Mouse (Mus musculus) brain, embryonic 14.5 days (tissue): ENCODE results near the gene Vps37d. TPM values are rescaled to one million over a fixed set of nuclear protein-coding genes. Genes with fewer than 3 reads are reported as not detected.
A peak's percentile ranks its signal among the peaks of the same experiment; 100 is the strongest.

ENCODE experiments used
- DNase-seq: peaks from one replicate; pipeline ENCODE4 v3.0.0-alpha.2; 2011; ENCODE audit warnings: low read depth
- CTCF ChIP-seq: fragments of 200-500 bp; IDR thresholded peaks from 2 replicates; pipeline ENCODE4 v1.5.1; 2012; ENCODE audit warnings: inconsistent platforms, mild to moderate bottlenecking, moderate library complexity, borderline replicate concordance; ENCODE audit not compliant: insufficient read depth, insufficient read length; ENCODE audit errors: extremely low read depth
- POLR2A ChIP-seq: fragments of 200-500 bp; IDR thresholded peaks from 2 replicates; pipeline ENCODE4 v1.6.1; 2012; ENCODE audit warnings: mild to moderate bottlenecking, inconsistent platforms, borderline replicate concordance; ENCODE audit not compliant: poor library complexity, insufficient read depth, insufficient read length, severe bottlenecking; ENCODE audit errors: extremely low read depth
- polyA plus RNA-seq: library from polyadenylated mRNA; depleted of rRNA; stranded (reverse); fragments of >200 nt; gene quantifications from 2 replicates; pipeline ENCODE4 v1.2.3, GENCODE M21; 2012

Vps37d gene
- polyA plus RNA-seq, 1 experiment, result 63.2 TPM

DNA sequence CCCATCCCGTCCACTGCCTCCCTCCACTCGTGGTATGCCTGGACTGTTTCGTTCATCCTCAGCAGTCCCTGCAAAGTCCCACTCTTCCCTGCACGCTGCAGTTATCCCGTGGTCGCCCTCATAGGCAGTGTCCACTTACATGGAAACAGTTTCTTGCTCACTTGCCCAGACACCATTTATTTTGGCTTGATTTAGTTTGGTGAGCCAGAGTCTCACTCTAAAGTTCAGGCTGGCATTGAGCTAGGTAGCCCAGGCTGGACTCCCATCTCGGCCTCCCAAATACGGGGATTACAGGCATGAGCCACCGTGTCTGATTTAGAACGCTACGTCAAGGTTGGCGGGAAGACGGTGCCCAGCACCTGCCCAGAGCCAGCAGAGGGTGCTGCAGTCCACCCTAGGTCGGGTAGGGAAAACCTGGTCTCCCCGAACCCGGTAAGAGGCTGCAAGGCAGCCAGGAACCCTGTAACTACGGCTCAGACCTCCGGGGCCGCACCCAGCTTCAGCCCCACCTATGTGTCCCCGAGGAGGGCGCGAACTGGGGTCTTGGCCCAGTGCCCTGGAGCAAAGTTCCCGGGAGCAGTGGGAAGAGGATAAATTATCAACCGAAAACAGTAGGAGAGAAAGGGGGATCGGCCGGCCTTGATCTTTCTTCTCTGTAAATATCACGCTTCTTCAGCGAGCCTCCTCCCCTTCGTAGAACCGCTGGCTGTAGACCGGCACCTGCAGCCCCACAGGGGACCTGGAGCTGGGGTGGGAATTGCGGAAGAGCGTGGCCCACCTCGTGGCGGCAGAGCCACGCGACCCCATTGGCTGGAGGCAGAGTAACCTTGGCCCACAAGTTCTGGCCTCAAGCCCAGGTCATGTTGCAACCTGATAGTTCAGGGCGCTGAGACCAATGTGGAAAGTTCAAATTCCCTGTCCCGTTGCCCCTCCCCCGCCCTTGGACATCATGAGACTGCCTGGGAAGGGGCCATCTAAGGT, 29.7 kb upstream of the Vps37d start:
- TF ChIP-seq POLR2A, result no peak
- TF ChIP-seq CTCF, result peak; percentile 64
- DNase-seq, result peak; percentile 62

DNA sequence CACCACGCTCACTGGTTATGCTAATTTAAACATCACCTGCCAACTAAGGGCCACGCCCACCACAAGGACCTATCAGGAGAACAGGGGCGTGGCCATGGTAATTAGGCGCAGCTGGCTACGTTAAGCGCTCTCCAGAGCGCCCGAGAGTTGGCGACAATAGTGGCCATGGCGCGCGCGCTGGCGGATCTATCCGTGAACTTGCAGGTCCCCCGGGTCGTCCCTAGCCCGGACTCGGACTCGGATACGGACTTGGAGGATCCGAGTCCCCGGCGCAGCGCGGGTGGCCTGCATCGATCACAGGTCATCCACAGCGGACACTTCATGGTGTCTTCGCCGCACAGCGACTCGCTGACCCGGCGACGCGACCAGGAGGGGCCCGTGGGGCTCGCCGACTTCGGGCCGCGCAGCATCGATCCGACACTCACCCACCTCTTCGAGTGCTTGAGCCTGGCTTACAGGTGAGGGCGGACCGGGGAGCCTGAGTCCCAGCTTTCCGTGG, 28.7 kb upstream of the Vps37d start:
- TF ChIP-seq CTCF (no peak), POLR2A (peak; percentile 32; the same call in 1 of the 2 replicates)

DNA sequence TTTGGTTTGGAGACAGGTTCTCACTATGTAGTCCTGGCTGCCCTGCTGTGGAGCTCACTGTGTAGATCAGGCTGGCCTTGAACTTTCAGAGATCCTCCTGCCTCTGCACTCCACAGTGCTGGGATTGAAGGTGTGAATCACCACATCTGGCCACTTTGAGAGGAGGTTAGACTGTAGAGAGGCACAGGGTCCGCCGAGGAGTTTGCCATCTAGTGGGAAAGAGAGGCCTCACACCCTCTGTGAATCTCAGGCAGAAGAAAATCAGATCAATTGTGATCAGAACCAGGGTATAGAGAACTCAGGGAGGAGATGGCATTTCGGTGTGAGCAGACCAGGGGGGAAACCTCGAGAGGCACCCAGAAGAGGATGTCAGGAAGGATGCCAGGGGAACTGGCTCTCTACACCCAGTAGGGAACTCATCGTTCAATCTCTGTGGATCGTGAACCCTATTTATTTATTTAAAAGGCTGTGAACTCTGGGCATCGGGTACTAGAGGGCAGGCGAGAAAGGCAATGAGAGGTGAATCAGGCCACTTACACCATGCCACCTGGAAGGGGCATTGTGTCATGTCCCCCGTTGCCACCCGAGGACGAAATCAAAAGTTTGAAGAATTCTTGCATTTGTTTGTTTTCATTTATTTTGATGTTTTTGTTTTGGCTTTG, 26.1 kb upstream of the Vps37d start:
- DNase-seq, result peak; percentile 4
- TF ChIP-seq CTCF, result peak; percentile 54; the same call in 1 of the 2 replicates
- TF ChIP-seq POLR2A, result no peak

More for the DNA sequence above, 28.7 kb upstream of the Vps37d start:
- DNase-seq, result peak; percentile 96

DNA sequence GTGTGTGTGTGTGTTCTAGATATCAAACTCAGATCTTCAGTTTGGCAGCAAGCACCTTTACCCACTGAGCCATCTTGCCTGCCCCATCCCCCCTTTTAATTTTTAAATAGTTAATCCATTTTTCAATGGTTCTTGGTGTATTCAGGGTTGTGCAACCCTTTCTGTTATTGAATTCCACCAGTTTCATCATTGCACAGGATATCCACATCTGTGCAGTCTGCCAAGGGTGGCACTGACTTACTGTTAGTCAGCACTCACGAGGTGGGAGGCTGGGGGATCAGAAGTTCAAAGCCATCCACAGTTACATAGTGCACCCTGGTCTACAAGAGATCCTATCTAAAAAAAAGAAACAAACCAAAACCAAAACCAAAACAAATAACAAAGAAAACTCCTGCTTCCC, 22.9 kb upstream of the Vps37d start:
- DNase-seq, result no peak
- TF ChIP-seq POLR2A (no peak), CTCF (no peak)

DNA sequence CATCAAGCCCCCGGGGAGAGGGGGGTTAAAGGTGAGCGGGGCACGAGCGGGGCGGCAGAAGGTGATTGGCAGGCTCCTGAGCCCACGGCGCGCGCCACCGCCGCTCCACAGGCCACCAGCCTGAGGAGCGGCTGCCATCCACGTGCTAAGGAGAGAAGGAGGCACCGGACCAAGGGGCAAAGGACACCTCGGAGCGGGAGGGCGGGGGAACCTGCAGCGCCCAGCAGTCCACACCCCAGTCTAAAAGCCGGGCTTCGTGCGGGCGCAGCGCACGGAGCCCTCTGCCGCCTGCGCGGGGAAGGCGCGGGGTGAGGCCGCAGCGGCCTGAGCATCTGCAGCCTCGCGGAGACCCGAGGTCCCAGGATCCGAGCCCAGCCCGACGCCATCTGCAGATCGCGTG, 11.6 kb upstream of the Vps37d start, which contains the start of gene Mlxipl:
Mlxipl (plus strand) TSS at position 238 of the 400 bp plus-strand sequence.
- no peak for DNase-seq
- TF ChIP-seq CTCF, result no peak
- no peak for TF ChIP-seq POLR2A

DNA sequence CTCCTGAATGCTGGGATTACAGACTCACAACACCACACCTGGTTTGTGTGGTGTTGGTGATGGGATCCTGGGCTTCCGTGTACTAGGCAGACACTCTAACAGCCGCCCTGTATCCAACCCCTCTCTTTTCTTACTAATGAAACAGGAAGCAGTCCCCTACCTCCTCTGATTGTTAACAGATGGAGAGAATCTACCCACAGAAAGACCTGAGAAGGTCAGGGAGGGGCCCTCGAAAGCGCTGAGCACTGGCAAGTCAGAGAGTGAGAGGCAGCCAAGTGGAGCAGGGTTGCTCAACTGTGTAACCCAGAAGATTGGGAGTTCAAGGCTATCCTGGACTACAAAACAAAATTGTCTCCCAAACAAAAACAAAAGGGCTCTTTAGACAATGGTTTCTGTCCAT, 8.8 kb upstream of the Vps37d start:
- no peak for TF ChIP-seq POLR2A
- no peak for TF ChIP-seq CTCF
- no peak for DNase-seq

DNA sequence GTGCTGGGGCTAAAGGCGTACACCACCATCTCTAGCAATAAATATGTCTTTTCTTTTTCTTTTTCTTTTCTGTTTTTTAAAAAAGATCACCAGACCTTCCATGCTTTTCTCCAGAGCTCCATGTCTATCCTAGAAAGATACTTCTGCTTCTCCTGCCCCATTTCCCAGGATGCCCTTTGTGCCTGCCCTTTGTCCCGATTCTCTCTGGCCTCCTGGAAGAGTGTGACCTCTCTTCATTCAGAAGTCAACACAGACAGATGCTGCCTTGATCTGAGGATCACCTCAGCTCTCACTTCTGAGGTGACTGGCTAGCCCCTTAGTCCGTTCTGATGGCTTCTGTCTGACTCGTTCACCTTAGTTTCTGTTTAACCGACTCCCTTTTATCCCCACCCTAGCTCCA, 2.5 kb upstream of the Vps37d start:
- no peak for DNase-seq
- TF ChIP-seq POLR2A (no peak), CTCF (no peak)

DNA sequence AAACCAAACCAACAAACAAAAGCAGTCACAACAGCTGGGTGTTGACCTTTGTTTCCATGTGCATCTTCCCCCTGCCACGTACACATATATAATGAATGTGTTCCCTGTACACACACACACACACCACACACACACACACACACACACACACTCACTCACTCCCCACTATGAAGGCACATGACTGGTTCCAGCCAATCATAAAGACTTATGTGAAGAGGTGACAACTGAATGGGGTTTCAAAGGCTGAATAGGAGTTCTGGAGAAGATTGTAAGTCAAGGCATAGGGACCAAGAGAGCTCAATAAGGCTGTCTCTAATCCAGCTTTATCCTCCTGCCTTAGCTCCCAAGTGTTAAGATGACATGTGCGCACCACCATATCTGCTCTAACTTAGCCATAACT, 1.5 kb upstream of the Vps37d start:
- TF ChIP-seq CTCF (no peak), POLR2A (no peak)
- no peak for DNase-seq

DNA sequence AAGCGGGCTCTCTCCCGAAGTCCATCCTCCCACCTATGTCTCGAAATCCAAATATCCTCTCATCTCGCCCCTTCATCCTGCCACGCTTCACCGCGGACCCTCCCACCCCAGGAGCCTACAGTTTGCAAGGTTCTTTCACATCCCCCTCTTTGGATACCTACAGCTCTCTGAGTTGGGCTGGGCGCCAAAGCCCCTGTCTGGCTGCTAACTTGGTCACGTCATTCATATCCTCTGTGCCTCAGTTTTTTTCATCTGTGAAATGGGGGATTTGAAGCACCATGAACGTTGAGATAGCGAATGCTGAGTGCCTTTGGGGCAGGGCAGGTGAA, 380 bp upstream of the Vps37d start:
- DNase-seq, result no peak
- TF ChIP-seq POLR2A, result no peak
- no peak for TF ChIP-seq CTCF

DNA sequence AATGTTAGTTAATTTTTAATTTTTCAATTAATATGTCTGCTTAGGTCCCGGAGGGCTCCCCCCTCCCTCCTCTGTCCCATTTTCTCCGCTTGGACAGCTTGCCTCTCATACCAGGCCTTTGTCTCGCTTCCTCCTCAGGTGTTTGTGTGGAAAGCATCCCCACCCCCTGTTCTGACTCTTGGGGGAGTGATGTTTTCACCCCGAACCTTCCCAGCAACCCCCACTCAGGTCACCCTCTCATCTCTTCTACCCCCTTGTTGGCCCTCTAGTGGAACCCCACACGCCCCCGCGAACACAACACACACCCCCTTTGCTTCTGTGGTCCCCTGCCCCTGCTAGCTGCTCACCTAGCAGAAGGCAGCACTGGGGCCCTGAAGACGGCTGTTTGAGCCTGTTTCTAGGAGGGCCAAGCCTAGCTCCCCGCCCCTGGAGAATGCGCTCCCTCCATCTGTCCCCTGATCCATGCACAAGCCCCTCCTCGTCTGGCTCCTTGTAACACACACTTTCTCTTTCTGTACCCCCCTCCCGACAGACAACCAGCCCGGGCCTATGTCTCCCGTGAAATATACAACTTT, 1.0 kb downstream of the Vps37d start:
- TF ChIP-seq POLR2A (no peak), CTCF (no peak)
- DNase-seq, result peak; percentile 92

DNA sequence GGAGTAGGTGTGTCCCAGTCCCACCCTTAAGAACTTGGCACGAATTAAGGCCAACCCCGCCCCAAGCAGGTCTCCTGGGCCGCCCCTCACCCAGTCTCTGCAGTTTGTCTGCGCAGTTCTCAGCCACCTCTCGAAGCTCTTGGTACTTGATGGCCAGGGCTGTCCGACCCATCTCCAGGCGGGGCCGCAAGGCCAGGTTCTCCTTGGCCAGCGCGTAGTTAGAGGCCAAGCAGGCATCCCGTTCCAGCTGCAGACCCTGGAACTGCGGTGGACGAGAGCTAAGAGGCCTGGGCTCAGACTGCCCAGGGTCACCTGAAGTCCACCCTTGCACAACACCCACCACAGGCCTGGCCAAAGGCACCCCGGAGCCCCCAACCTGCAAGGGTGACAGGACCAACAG, 1.7 kb downstream of the Vps37d start:
- no peak for TF ChIP-seq POLR2A
- TF ChIP-seq CTCF, result no peak
- no peak for DNase-seq
